Mouse (Mus musculus): ENCODE measurements around the gene Msx1.

Msx1 gene

DNA sequence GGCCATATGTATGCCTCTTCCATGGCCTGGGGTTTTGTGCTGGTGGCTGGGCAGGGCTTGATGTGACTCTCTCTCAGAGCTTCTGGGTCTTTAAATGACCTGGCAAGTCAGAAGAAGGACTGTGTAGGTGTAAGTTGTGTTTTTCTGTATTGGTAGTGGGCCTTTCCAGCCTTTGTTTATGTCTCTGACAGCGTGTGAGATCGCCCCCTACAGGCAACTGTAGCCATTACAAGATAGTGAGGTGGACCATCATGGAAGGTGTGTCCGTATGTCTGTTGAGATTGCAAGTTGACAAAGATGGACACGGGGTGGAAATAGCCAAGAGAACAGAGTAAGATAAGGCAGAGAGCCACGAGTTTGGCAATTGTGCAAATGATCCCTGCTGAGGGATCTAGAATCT, 32.2 kb downstream of the Msx1 start:
- DNase-seq (ENCODE audit: low spot score): no peak

DNA sequence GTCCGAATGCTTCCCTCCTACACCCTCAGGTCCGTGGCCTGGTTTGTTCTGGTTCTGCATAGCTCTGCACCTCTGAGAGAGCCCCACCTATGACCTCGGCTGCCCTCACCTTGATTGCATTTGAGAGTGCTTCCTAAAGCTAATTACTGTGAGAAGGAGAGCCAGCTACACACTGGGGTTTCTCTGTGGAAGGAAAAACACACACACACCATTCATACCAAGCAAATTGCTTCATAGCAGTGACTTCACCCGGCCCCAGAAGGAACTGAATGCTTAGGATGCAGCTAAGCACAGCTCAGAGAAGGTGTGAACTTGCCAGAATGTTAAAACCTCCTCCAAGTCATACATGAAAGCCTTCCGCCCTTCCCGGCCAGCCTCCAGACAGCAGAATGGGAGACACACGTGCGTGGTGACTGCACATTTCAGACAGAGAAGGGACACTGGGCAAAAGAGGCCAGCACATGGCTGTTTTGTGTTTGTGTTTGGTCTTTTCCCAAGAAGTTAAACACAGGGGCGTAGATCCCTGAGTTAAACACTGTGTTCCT, 39.5 kb downstream of the Msx1 start:
- no peak for DNase-seq (ENCODE audit: low spot score)

DNA sequence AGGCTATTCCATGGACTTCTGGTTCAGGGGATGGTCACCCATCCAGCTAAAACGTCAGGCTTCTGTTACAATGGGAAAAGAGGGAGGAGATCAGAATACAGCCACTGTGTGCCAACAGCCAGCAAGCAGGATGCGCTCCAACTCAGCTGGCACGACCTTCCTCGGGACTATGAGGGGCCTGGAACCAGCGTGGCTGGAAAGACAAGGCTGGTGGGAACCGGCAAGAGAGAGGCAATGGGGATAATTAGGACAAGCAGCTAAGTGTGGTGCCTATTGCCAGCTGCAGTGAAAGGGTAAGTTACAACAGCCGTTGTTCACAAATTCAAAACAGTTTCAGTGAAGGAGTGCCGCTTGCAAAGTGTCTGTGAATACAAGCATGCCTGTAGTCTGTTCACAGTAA, 41.1 kb downstream of the Msx1 start:
- DNase-seq (ENCODE audit: low spot score): no peak

DNA sequence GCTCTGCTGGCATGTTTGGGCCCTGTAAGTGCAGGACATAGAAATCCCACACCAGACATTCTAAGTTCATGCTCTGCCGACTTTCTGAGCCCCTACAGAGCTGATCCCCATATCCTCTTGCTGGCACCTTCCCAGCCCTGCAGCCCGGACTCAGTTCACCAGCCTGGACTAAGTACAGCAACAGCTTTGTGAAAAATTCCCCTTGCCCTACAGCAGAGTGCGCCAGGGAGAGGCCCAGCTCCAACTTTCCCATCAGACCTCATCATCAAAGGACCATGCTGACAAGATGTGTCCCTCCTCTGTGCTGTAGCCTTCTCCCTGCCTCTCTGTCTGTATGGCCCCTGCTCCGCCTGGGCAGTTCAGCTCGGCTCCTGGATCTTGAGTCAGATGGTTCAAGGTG, 48.7 kb downstream of the Msx1 start:
- DNase-seq (ENCODE audit: low spot score): no peak

DNA sequence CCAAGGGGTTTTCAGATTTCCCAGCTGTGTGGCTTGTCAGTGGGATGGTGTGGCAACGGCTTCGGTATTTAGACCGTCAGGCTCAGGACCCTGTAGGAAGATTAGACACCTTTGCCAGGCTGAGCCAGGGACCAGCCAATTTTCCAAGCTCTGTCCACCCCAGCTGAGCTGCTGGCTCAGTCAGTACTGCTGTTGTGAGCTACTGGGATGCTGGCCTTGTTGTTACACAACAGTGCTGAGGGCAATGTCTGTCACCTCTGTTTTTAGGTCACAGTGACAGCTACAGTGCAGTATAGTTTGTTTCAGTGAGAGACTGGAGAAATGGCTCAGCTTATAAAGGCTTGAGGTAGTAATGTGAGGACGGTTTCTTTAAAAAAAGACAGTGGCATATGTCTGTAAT, 50.4 kb downstream of the Msx1 start:
- DNase-seq (ENCODE audit: low spot score): no peak

DNA sequence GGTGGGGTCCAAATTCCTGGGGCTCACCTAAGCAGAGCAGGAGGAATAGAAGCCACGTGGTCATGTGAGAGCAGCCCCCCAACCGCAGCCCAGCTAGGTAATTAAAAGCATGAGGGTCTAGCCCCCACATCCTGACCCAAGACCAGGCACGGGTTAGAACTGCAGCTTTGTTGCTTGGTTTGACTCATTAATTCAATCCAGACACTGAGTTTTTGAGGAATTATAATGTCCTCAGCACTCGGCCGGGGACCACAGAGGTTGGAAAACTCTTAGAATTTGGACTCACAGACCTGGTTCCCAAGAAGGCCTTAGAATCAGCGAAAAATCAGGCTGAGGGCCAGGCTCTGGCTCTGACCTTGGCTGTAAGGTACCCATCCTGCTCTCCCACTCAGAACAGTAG, 53.5 kb downstream of the Msx1 start:
- DNase-seq (ENCODE audit: low spot score): no peak

Data from T-cell, adult 2 months (primary cell).